Mouse (Mus musculus) lung, postnatal 4 days (tissue): ENCODE data around the gene Gtsf1l.

Experiments
- DNase-seq, 2 experiments: peaks; one replicate each; pipeline ENCODE4 v3.0.0; 2021

The Gtsf1l gene

DNA sequence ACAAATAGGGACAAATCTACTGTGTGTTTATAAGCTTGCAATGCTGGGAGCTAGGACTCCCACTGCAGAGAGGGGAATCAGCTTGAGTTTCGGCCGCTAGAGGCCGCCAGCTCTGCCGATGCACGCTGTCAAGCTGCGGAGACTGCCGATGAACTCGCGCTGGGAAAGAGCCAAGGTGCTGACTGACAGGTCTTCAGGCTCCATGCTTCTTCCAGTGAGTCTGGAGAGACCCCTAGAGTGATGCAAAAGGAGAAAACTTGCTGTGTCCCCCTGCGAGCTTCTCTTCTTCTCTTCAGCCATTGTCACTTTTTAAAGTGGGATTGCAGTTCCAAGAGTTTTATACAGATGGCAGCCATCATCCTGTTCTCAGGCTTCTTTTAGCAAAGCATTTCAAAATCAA is 39.5 kb downstream of the Gtsf1l start:
- peak; percentile 82 for DNase-seq

GRCm38 (mm10) chr2:163039940-163040339 is 47.7 kb downstream of the Gtsf1l start:
- no peak for DNase-seq
